Comparison of ENCODE assay signal across 22 mouse cellular contexts in the genomic region with DNA sequence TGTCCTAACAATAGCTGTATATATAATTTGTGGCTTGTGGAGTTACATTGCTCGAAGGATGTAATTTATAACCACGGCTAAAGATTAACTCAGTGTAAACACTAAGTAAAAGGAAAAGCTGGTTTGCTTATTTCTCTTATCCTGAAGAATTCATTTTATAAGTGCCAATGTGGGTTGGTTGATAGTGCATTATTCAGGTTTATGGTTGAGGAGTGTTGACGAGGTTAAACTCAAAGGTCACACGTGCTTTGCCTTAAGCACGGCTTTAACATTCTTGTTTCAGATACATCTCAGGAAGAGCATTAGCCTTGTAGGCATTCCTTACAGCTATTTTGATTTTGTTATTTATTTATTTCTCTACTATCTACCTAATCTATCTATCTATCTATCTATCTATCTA.
"Had no signal": no experiment of that assay in that cellular context is flagged by ENCODE, and none has a peak within 500 bp of the region (broad histone marks: within the 10 kb centered on the region; RNA-seq: fewer than 3 reads in every experiment).

No protein-coding gene starts in this region.

- H3K27ac ChIP-seq: layer of hippocampus, adult 2 months; limb, embryonic 10.5 days; limb, embryonic 13.5 days; liver, embryonic 14.5 days; lung, embryonic 15.5 days; neural tube, embryonic 12.5 days; neural tube, embryonic 15.5 days had no signal

- H3K36me3 ChIP-seq: limb, embryonic 13.5 days; lung, embryonic 15.5 days; neural tube, embryonic 12.5 days; neural tube, embryonic 15.5 days had no signal

- H3K4me3 ChIP-seq: layer of hippocampus, adult 2 months; limb, embryonic 10.5 days; limb, embryonic 13.5 days; lung, embryonic 15.5 days; neural tube, embryonic 12.5 days; neural tube, embryonic 15.5 days had no signal

- ATAC-seq: liver, postnatal 0 days had no signal

- H3K27me3 ChIP-seq: limb, embryonic 13.5 days; lung, embryonic 15.5 days; neural tube, embryonic 12.5 days; neural tube, embryonic 15.5 days had no signal

- H3K4me1 ChIP-seq: limb, embryonic 10.5 days; limb, embryonic 13.5 days; lung, embryonic 15.5 days; neural tube, embryonic 12.5 days; neural tube, embryonic 15.5 days had no signal

- DNase-seq: kidney, adult 18-20 months; kidney, adult 9 months; kidney, postnatal 14 days; kidney, postnatal 4 days; layer of hippocampus, adult 9-11 months; liver; liver, postnatal 0 days; lung, postnatal 10 days; lung, postnatal 4 days; midbrain, embryonic 14.5 days; right cerebral cortex, adult 18-20 months; right cerebral cortex, postnatal 14 days; right cerebral cortex, postnatal 4 days; thymus, postnatal 36 days had no signal

- H3K9ac ChIP-seq: limb, embryonic 13.5 days; liver, embryonic 14.5 days; liver, postnatal 0 days; lung, embryonic 15.5 days; neural tube, embryonic 12.5 days; neural tube, embryonic 15.5 days had no signal

- H3K4me2 ChIP-seq: limb, embryonic 13.5 days; lung, embryonic 15.5 days; midbrain, embryonic 11.5 days; neural tube, embryonic 12.5 days; neural tube, embryonic 15.5 days had no signal

- H3K9me3 ChIP-seq: limb, embryonic 10.5 days; limb, embryonic 13.5 days; lung, embryonic 15.5 days; neural tube, embryonic 12.5 days; neural tube, embryonic 15.5 days had no signal
